Mouse (Mus musculus): ENCODE data around the gene Erich6. TPM values are rescaled to one million over a fixed set of nuclear protein-coding genes. Genes with fewer than 3 reads are reported as not detected.

The Erich6 gene
- not detected in 2 replicates for polyA plus RNA-seq (2012; rRNA removed)

DNA sequence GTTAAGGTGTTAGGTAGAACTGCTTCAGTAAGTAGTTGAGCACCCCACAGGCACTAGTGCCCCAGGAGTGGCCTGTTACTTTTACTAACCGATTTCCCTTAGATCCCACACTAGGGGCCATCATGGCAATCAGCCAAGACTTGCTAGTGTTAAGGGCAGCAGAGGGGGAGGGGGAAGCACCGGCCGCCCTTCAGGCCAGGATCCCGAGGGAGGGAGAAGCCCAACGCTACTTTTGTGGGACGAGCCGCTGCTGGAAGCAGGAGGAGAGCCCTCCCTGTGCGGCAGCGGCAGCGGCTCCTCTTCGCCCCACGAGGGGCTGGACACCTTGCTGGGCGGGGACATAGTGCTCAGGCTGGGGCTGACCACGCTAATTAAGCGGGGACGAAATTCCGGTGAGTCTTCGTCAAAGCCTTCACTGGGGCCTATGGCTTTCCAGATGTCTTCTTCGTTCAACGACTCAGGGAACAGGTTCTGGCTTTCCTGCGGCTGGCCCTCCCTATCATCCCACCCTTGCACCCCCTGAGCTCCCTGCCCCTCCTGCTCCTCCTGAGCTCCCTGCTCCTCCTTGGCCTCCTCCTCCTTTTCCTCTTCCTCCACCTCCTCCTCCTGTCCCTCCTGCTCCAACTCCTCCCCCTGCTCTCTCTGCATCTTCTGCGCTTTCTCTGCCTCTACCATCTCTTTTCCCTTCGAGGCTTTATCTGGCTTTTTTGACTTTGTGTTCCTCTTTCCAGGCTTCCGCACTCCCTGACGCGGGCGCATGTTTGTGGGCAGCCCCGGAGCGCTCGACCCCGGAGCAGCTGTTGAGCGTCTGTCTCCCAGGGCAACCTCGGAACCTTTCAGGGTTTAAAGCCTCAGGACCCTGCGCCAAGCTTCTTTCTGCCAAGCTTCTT is at the start of gene Erich6:
Erich6 (minus strand) TSS at position 802 of the 890 bp plus-strand sequence.
- Histone ChIP-seq H3K27me3 (ENCODE audit: control insufficient read depth, insufficient read depth, low read length) (peaks cover 10% of the 10 kb centered on the region), H3K4me3 (ENCODE audit: low read depth, low read length) (peak within 1 kb of the TSS; percentile 70), H3K36me3 (ENCODE audit: control insufficient read depth, insufficient read depth, low read length) (no peaks in the 10 kb centered on the region), H3K4me1 (ENCODE audit: control insufficient read depth, insufficient read depth, insufficient read length, low read length) (peaks cover 6% of the 10 kb centered on the region), H3K27ac (ENCODE audit: insufficient read depth, low read depth, low read length) (no peak within 1 kb of the TSS)
- WGBS: 1% methylated on average over 34 of the region's 34 CpGs
- no peak for TF ChIP-seq CTCF (IDR thresholded peaks at IDR 0.05; ENCODE audit: extremely low read depth, insufficient read length, insufficient replicate concordance, low read depth, low read length)
- no peak for TF ChIP-seq POLR2A (IDR thresholded peaks at IDR 0.05; ENCODE audit: low read depth, low read length)

DNA sequence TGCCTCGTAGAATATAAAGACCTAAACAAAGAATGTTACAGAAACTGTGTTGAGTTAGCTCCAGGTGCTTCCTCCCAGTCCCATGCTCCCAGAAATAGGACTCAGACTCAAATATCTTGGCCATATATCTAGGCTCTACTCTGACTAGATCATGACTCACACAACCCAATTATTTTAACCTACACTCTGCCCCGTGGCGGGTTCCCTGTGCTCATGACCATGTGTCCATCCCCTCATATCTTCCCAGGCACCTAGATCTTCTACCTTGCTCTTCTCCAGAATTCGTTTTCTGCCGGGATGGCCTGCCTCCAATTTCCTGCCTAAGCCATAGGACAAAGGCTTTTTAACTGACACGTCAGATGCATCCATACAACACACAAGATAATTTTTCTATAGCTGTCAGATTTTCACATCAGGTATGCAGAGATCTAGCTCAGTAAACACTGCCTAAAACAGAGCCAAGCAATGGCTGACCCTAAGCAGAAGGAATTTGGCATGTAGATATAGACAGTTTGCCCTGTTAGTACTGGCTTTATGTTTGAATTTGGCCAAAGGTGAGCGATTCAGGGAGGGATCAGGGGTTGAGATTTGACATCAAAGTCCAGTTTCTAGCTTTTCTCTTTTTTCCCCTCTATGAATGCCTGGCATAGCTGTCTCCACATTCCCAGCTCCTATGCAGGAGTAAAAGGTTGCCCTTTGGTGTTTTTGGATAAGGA is 49.4 kb upstream of the Erich6 start:
- no peak overlapping the region for H3K27ac ChIP-seq (ENCODE audit: insufficient read depth, low read depth, low read length)
- TF ChIP-seq POLR2A (IDR thresholded peaks at IDR 0.05; ENCODE audit: low read depth, low read length) (no peak), CTCF (IDR thresholded peaks at IDR 0.05; ENCODE audit: extremely low read depth, insufficient read length, insufficient replicate concordance, low read depth, low read length) (no peak)
- H3K4me3 ChIP-seq (ENCODE audit: low read depth, low read length): no peak overlapping the region
- H3K4me1 ChIP-seq (ENCODE audit: control insufficient read depth, insufficient read depth, insufficient read length, low read length): peaks cover 12% of the 10 kb centered on the region; the same call in 1 of the 2 replicates
- no peaks in the 10 kb centered on the region; the same call in 1 of the 2 replicates for H3K36me3 ChIP-seq (ENCODE audit: control insufficient read depth, insufficient read depth, low read length)
- no peaks in the 10 kb centered on the region for H3K27me3 ChIP-seq (ENCODE audit: control insufficient read depth, insufficient read depth, low read length)
- 67% methylated on average over 7 of the region's 7 CpGs for WGBS

- 95% methylated on average over 3 of the region's 3 CpGs for WGBS
- no peak for TF ChIP-seq CTCF (IDR thresholded peaks at IDR 0.05; ENCODE audit: extremely low read depth, insufficient read length, insufficient replicate concordance, low read depth, low read length)
- TF ChIP-seq POLR2A (IDR thresholded peaks at IDR 0.05; ENCODE audit: low read depth, low read length): no peak
- H3K27ac ChIP-seq (ENCODE audit: insufficient read depth, low read depth, low read length): no peak overlapping the region
- no peaks in the 10 kb centered on the region for H3K27me3 ChIP-seq (ENCODE audit: control insufficient read depth, insufficient read depth, low read length)
- no peak overlapping the region for H3K4me3 ChIP-seq (ENCODE audit: low read depth, low read length)
- peaks cover 15% of the 10 kb centered on the region; the same call in 1 of the 2 replicates for H3K4me1 ChIP-seq (ENCODE audit: control insufficient read depth, insufficient read depth, insufficient read length, low read length)
- no peaks in the 10 kb centered on the region; the same call in 1 of the 2 replicates for H3K36me3 ChIP-seq (ENCODE audit: control insufficient read depth, insufficient read depth, low read length)
Measured at GRCm38 (mm10) chr3:58685396-58685795, 48.4 kb upstream of the Erich6 start.

GRCm38 (mm10) chr3:58683346-58683745 is 46.3 kb upstream of the Erich6 start:
- no peak overlapping the region for H3K27ac ChIP-seq (ENCODE audit: insufficient read depth, low read depth, low read length)

DNA sequence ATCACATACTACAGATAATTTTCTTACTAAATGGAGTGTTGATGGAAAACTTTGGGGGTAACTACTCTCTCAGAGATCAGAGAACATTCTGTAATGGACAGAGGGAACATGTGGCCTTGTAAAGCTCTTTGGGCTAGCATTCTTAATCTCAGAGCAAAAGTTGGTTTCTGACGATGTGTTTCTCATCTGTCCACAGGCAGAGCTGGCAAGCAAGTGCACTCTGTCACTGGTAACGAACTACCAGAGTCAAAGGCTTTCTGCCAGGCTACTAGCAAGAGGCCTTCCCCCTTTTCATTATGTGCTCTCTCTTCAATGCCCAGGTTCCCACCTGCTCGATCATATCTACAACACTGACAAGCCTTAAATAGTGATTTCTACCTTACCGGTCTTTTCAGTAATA is 45.3 kb upstream of the Erich6 start:
- Histone ChIP-seq H3K27me3 (ENCODE audit: control insufficient read depth, insufficient read depth, low read length) (no peaks in the 10 kb centered on the region), H3K27ac (ENCODE audit: insufficient read depth, low read depth, low read length) (no peak overlapping the region), H3K4me1 (ENCODE audit: control insufficient read depth, insufficient read depth, insufficient read length, low read length) (peaks cover 14% of the 10 kb centered on the region), H3K36me3 (ENCODE audit: control insufficient read depth, insufficient read depth, low read length) (no peaks in the 10 kb centered on the region; the same call in 1 of the 2 replicates), H3K4me3 (ENCODE audit: low read depth, low read length) (no peak overlapping the region)
- 55% methylated on average over 4 of the region's 4 CpGs for WGBS
- no peak for TF ChIP-seq CTCF (IDR thresholded peaks at IDR 0.05; ENCODE audit: extremely low read depth, insufficient read length, insufficient replicate concordance, low read depth, low read length)
- no peak for TF ChIP-seq POLR2A (IDR thresholded peaks at IDR 0.05; ENCODE audit: low read depth, low read length)

More at GRCm38 (mm10) chr3:58683346-58683745, 46.3 kb upstream of the Erich6 start:
- peaks cover 16% of the 10 kb centered on the region for H3K4me1 ChIP-seq (ENCODE audit: control insufficient read depth, insufficient read depth, insufficient read length, low read length)
- TF ChIP-seq CTCF (IDR thresholded peaks at IDR 0.05; ENCODE audit: extremely low read depth, insufficient read length, insufficient replicate concordance, low read depth, low read length): no peak
- TF ChIP-seq POLR2A (IDR thresholded peaks at IDR 0.05; ENCODE audit: low read depth, low read length): no peak
- no peaks in the 10 kb centered on the region for H3K27me3 ChIP-seq (ENCODE audit: control insufficient read depth, insufficient read depth, low read length)
- 77% methylated on average over 7 of the region's 7 CpGs for WGBS
- no peaks in the 10 kb centered on the region; the same call in 1 of the 2 replicates for H3K36me3 ChIP-seq (ENCODE audit: control insufficient read depth, insufficient read depth, low read length)
- H3K4me3 ChIP-seq (ENCODE audit: low read depth, low read length): no peak overlapping the region

GRCm38 (mm10) chr3:58681831-58682230 is 44.8 kb upstream of the Erich6 start:
- Histone ChIP-seq H3K4me1 (ENCODE audit: control insufficient read depth, insufficient read depth, insufficient read length, low read length) (peaks cover 15% of the 10 kb centered on the region), H3K27ac (ENCODE audit: insufficient read depth, low read depth, low read length) (no peak overlapping the region), H3K27me3 (ENCODE audit: control insufficient read depth, insufficient read depth, low read length) (no peaks in the 10 kb centered on the region), H3K36me3 (ENCODE audit: control insufficient read depth, insufficient read depth, low read length) (no peaks in the 10 kb centered on the region; the same call in 1 of the 2 replicates), H3K4me3 (ENCODE audit: low read depth, low read length) (no peak overlapping the region)
- no peak for TF ChIP-seq CTCF (IDR thresholded peaks at IDR 0.05; ENCODE audit: extremely low read depth, insufficient read length, insufficient replicate concordance, low read depth, low read length)
- TF ChIP-seq POLR2A (IDR thresholded peaks at IDR 0.05; ENCODE audit: low read depth, low read length): no peak
- 15% methylated on average over 2 of the region's 2 CpGs for WGBS
